Mouse (Mus musculus) kidney, adult 11 months (tissue): ENCODE data around the gene Tut4.

Experiments used
- DNase-seq: peaks from one replicate; pipeline ENCODE4 v3.0.0; 2022

Tut4 gene

DNA sequence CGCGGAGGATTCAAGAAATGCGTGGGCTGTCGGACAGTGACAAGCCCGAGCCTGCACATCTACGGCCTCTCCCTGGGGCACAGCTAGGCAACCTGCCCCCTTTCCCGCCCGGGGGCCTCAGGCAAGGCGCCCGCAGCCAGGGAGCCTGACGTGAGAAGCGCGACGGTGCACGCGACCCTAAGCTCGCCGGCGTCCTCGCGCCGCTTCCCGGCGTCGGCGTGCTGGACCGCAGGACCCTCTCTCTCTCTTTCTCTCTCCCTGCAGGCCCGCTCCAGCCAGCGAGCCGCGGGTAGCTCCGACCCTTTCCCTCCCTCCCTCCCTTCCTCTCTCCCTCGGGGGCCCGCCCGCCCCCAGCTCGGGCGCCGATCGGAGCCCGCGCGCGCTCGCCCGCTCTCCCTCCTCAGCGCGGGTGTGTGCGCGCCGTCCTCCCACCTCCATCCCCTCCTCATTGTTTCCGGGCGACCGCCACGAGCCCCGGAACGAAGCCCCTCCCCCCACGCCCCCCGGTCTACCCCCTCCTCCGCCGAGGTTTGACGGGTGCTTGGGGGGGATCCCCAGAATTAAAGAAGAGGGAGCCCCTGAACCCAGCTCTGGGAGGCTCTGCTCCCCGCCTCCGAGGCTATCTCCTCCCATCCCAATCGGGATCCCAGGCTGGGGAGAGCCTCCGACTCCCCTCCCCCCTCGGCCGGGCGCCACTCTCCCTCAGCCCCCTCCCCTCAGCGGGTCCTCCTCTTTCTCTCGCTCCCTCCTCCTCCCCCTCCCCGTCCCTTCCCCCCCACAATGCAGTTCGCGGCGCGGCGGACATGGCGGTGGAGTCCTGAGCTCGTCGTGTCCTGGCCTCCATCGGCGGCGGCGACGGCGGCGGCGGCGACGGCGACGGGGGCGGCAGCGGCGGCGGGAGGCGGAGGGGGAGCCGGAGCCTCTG lies at the start of gene Tut4:
TSS of gene Tut4 (plus strand) at position 196 of the 925 bp plus-strand sequence.
- DNase-seq: peak; percentile 73

- no peak for DNase-seq
Measured at GRCm38 (mm10) chr4:108424587-108424986, 34.6 kb upstream of the Tut4 start.

GRCm38 (mm10) chr4:108427719-108428340 lies 31.4 kb upstream of the Tut4 start:
- no peak for DNase-seq

GRCm38 (mm10) chr4:108428341-108428721 lies 30.9 kb upstream of the Tut4 start:
- DNase-seq: no peak

GRCm38 (mm10) chr4:108430656-108431560 lies 28.3 kb upstream of the Tut4 start:
- DNase-seq: no peak

- DNase-seq: no peak
Measured at GRCm38 (mm10) chr4:108431561-108431936, 27.7 kb upstream of the Tut4 start.

DNA sequence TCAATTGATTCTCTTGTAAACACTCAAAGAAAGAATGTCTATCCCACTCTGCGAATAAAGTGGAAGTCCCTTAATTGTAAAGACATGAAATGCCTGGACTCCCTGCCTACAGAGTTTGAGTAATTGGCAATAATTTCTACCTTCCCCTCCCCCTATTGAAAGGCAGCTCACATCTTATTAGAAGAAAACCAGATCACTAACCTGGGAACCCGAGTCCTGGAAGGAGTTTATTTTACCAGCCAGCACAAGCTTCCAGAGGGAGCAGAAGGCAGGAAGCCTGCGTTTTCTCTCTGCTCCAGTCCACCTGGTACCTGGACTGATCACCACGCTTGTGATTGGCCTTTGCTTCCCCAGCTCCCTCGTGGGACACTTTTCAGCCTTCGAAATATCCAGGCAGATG lies 25.9 kb upstream of the Tut4 start:
- no peak for DNase-seq

DNA sequence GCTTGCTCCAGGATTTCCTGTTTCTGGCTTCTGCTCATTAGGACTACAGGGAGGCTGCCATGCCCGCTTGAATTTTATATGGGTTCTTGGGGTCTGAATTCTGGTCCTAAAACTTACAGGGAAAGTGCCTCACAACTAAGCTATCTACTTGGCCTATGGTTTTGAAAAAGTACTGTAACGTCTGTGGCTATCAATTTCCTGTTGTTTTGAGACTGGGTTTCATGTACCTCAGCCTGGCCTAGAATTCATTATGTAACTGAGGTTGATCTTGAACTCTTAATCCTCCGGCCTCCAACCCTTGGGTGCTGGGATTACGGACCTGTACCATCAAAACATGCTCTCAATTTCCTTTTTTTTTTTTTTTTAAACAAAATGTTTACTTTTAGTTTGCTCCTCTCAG lies 25.0 kb upstream of the Tut4 start:
- no peak for DNase-seq

- DNase-seq: no peak
Measured at GRCm38 (mm10) chr4:108434781-108435180, 24.4 kb upstream of the Tut4 start.

GRCm38 (mm10) chr4:108435646-108436045 lies 23.6 kb upstream of the Tut4 start:
- no peak for DNase-seq

- no peak for DNase-seq
Measured at GRCm38 (mm10) chr4:108436225-108436624, 23.0 kb upstream of the Tut4 start.

- peak; percentile 74 for DNase-seq
Measured at GRCm38 (mm10) chr4:108438082-108438840, 21.0 kb upstream of the Tut4 start.

DNA sequence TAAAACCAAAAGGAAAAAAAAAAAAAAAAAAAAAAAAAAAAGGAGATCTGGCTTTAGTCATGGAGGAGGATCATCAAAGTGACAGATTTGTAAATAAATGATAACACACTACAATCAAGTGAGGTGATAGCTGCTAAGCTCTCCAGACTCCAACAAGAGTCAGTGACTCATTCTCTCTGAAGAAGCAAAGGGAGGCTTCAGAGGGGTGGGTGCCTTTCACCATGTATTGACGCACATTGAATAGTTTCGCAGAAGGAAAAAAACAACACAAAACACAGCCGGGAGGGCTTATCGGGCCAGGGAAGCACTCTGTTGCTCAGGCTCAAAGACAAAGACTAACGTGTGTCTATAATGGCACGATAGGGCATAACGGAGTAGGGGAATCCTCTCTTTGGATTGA lies 11.1 kb upstream of the Tut4 start:
- no peak for DNase-seq

DNA sequence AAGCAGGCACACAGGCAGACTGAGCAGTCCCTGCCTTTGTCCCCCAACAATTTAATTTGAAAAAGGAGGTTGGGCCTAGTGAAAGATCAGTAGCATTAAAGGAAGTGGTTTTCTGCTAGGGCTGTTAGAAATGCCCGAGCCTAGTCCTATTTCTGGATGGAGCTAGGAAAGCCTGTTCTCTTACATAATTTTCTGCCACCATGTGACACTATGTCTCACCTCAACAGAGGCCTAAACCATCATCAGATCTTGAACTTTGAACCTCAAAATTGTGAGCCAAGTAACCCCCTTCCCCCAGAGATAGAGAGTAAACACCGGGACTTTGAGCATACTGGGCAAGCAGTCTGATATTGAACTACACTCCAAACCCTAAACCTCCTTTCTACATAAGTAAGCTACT lies 3.2 kb upstream of the Tut4 start:
- DNase-seq: peak; percentile 43

- DNase-seq: no peak
Measured at GRCm38 (mm10) chr4:108458201-108458741, 955 bp upstream of the Tut4 start.

- peak; percentile 42 for DNase-seq
Measured at GRCm38 (mm10) chr4:108460156-108460923, 1.1 kb downstream of the Tut4 start.

DNA sequence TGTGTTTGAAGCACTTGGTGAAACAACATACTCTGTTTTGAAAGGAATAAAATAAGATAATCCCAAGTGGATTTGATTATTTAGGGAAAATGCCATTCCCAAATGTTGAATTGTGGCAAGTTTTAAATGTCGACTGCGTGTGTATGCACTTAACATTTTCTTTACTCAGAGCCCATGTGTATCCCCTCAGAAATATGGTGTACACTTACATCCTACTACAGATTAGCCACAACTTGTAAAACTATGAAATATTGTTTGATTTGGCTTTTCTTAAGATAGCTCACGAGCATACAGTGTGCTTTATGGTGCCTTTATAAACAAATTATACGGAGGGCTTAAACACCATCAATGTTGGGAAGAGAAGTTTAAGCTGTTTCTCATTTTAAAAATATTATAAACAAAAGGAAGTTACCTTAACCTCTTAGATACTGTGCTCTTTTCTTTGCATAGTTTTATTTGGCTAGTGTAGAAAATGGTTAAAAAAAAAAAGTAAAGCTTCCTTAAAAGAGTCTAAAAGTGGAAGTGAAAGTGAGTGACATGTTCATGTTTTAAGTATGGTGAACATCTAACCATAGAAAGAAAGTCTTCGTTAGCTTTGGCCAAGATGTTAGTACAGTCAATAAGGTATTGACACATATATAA lies 2.2 kb downstream of the Tut4 start:
- no peak for DNase-seq

DNA sequence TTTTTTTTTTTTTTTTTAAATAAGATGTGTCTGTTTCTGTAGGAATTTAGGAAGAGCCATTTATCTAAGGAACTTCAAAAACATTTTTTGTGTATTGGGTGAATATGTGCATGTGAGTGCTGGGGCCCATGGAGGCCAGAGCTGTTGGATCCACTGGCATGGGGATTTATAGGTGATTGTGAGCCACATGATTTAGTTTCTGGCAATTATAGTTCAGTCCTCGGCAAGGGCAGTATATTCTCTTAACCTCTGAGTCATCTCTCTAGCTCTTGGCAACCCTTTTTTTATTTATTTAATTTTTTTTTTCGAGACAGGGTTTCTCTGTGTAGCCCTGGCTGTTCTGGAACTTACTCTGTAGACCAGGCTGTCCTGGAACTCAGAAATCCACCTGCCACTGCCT lies 14.4 kb downstream of the Tut4 start:
- DNase-seq: no peak

GRCm38 (mm10) chr4:108482776-108483175 lies 23.6 kb downstream of the Tut4 start:
- DNase-seq: no peak

- DNase-seq: no peak
Measured at GRCm38 (mm10) chr4:108484230-108484629, 25.0 kb downstream of the Tut4 start.

DNA sequence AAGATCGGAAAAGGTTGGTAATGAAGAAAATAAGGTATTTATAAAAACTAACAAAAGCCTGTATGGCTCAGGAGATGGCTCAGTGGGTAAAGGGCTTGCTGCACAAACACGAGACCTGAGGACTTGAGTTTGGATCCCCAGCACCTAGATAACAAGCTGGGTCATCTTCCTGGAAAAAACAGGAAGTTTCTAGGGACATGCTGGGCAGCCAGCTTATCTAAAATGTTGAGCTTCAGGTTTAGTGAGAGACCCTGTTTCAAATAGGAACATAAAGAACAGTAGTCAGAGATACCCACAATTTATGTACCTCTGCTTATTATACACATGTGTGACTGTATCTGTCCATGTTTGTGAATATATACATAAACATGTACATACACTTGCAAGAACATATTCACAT lies 43.8 kb downstream of the Tut4 start:
- no peak for DNase-seq
